Mouse (Mus musculus) frontal cortex, postnatal 36 days (tissue): Measurements from ENCODE around the gene Ugt1a10.
"Not testable (repeated sequence)": the region's sequence is repeated elsewhere in the genome, so short reads cannot be mapped to it uniquely, and the experiment has no call there.

Experiments
- DNase-seq, 2 experiments: peaks; one replicate each; pipeline ENCODE4 v3.0.0; 2022; ENCODE audit warnings: low spot score in 2 of 2

Ugt1a10 gene

GRCm38 (mm10) chr1:88094941-88095492 is 39.8 kb downstream of the Ugt1a10 start, which contains the start of gene Ugt1a7c:
Ugt1a7c (plus strand) TSS chr1:88095062.
- DNase-seq: no peak

DNA sequence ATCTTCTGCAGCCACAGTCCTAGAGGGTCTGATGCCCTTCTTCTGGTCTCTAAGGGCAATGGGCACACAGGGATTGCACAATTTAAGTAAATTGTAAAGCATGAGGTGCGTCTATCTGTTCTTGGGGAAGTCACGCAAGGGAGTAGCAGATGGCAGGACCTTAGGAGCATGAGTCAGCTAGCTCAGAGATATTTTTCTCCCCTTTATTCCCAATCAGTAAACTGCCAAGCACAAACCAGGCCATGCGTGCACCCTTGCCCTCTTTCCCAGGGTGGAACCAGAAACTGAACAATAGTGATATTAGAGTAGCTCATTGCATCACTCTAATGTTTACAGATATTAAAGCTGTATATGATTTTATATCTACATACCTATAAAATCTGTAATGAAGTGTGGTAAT is 43.4 kb downstream of the Ugt1a10 start:
- not testable (repeated sequence) for DNase-seq

- DNase-seq: not testable (repeated sequence)
Observed at GRCm38 (mm10) chr1:88099691-88100090, 44.5 kb downstream of the Ugt1a10 start.

GRCm38 (mm10) chr1:88103019-88103418 is 47.8 kb downstream of the Ugt1a10 start, which contains the start of gene Ugt1a6b:
Ugt1a6b (plus strand) TSS chr1:88103252.
- not testable (repeated sequence) for DNase-seq

DNA sequence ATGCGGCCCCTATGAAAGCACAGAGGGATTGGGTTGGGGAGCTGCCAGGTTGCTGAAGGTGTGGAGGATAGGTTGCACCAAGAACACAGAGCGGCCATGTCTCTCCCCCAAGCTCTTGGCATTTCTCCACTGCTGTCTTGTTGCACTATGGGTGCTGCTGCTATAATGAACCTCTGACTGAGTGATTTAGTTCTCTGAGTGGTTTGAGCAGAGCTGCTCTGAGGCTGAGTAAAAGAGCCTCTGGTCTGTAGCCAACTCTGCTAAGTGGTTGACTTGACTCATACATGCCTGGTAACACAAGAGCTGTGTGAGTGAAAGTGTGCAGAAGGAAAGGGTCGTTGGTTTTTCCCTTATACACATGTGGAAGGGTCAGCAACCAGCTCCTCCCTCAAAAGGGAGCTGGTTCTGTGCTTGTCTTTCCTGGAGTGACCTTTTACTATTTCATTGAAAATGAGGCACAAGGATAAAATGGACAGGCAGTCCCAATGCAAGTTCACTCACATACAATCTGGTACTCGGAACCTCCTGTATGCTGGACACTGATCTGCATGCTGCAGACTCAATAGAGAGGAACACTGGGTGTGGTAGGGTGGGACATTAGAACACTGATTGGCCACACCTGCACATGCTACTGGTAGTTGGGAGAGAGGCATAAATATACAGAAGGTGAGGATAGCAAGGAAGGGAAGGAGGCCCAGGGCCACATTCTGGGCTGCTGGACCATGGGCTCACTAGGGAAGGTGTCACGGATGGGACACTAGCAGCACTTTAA is 48.7 kb downstream of the Ugt1a10 start:
- DNase-seq: not testable (repeated sequence)

- DNase-seq: no peak
Observed at GRCm38 (mm10) chr1:88104667-88105430, 49.7 kb downstream of the Ugt1a10 start.

DNA sequence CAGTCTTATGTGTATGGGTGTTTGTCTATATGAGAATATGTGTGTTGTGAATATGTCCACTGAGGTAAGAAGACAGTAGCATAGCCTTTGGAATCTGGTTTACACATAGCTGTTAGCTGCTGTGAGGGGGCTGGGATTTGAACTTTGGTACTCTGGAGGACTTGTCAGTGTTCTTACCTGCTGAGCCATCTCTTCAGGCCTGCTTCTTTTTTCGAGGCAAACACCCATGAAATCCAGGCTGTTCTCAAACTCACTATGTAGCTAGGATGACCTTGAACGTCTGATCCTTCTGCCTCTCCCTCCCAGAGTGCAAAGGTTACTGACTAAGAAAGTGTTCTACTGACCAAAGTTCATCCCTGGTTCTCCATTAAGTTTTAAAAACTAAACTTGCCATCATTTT is 50.5 kb downstream of the Ugt1a10 start:
- DNase-seq: no peak

DNA sequence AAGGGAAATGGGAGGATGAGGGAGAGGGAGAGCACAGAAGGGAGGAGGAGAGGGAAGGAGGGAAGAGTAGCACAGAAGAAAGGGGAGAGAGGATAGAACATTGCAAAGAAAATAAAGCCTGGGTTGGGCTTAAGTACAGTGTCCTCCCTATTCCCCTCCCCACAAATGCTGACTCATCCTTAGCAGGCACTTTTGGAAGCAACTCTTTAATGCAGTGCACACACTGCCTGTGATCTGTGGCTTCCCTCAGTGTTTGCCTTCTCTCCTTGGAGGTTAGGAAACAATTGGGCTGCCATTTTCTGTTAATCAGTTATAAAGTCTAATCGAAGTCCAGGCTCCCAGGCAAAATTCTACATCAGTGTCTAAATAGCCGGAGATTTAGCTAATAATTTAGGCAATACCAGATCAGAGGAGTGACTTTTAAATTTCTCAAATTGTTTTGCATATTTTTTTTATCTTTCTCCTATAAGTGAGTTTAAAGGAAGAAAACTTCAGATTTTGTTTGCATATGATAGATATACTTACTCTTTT is 53.9 kb downstream of the Ugt1a10 start:
- not testable (repeated sequence) for DNase-seq

DNA sequence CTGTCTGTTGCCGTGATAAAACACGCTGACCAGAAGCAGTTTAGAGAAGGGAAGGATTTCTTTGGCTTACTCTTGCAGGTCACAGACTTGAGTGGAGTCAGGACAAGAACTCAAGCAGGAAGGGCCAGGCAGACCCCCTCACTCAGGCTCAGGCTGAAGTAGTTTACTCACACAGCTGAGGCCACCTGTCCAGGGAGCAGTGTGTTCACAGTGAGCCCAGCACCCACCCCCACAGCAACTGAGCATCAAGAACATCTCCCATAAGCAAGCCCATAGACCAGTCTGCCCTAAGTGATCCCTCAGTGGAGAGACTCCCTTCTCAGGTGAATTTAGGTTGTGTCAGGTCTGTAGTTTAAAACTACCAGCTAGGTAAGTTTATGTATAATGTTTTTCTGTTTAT is 54.4 kb downstream of the Ugt1a10 start:
- not testable (repeated sequence) for DNase-seq

GRCm38 (mm10) chr1:88112769-88113168 is 57.6 kb downstream of the Ugt1a10 start:
- DNase-seq: not testable (repeated sequence)

GRCm38 (mm10) chr1:88120550-88120949 is 65.4 kb downstream of the Ugt1a10 start:
- DNase-seq: not testable (repeated sequence)

GRCm38 (mm10) chr1:88121521-88121920 is 66.3 kb downstream of the Ugt1a10 start:
- not testable (repeated sequence) for DNase-seq

DNA sequence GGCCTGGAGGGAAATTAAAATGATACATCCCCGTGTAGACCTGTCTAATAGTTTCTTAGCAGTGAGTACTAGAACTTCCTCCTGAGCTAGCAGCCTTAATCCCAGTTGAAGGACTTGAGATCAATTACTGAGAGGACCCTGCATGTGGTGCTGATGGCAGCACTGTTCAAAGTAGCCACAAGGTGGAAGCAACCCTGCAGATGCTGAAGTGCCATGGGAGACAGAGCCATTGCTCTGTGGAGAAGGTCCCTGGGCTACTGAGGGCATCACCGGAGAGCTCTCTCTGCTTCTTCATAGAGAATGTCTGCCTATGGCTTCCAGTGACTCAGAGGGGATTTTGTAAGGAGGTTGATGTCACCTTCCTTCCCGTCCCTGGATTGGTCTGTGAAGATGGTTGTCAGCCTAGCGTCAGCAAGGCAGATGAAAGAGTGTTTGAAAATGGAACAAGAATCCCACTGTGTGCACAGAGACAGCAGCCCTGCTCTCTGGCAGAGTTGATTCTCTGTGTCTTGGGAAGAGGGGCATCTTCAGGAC is 70.7 kb downstream of the Ugt1a10 start:
- DNase-seq: not testable (repeated sequence)

DNA sequence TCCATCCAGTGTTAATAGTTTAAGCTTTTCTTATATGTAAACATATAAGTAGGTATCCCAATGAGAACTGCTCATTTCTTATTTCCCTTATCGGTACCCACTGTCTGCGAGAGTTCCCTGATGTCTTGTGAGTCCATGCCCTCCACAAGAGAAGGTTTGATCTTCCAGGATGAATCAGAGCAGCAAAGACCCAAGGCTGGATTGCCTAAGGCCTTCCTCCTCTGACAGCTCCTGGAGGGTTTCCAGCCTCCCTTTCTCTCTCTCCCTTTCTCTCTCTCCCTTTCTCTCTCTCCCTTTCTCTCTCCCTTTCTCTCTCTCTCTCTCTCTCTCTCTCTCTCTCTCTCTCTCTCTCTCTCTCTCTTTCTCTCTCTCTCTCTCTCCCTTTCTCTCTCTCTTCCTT is 73.9 kb downstream of the Ugt1a10 start:
- DNase-seq: not testable (repeated sequence)

DNA sequence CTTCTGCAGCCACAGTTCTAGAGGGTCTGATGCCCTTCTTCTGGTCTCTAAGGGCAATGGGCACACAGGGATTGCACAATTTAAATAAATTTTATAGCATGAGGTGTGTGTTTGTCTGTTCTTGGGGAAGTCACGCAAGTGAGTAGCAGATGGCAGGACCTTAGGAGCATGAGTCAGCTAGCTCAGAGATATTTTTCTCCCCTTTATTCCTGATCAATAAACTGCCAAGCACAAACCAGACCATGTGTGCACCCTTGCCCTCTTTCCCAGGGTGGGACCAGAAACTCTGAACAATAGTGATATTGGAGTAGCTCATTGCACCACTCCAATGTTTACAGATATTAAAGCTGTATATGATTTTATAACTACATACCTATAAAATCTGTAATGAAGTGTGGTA is 75.0 kb downstream of the Ugt1a10 start:
- DNase-seq: not testable (repeated sequence)

GRCm38 (mm10) chr1:88133908-88134456 is 78.8 kb downstream of the Ugt1a10 start:
- no peak for DNase-seq

- not testable (repeated sequence) for DNase-seq
Observed at GRCm38 (mm10) chr1:88134457-88135011, 79.3 kb downstream of the Ugt1a10 start, which contains the start of gene Ugt1a6a. Ugt1a6a (plus strand) TSS chr1:88134809.

DNA sequence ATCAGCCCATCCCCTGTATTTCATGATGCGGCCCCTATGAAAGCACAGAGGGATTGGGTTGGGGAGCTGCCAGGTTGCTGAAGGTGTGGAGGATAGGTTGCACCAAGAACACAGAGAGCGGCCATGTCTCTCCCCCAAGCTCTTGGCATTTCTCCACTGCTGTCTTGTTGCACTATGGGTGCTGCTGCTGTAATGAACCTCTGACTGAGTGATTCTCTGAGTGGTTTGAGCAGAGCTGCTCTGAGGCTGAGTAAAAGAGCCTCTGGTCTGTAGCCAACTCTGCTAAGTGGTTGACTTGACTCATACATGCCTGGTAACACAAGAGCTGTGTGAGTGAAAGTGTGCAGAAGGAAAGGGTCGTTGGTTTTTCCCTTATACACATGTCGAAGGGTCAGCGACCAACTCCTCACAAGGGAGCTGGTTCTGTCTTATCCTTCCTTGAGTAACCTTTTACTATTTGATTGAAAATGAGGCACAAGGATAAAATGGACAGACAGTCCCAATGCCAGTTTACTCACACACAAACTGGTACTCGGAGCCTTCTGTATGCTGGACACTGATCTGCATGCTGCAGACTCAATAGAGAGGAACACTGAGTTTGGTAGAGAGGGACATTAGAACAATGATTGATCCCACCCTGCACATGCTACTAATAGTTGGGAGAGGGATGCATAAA is 80.2 kb downstream of the Ugt1a10 start:
- DNase-seq: not testable (repeated sequence)

DNA sequence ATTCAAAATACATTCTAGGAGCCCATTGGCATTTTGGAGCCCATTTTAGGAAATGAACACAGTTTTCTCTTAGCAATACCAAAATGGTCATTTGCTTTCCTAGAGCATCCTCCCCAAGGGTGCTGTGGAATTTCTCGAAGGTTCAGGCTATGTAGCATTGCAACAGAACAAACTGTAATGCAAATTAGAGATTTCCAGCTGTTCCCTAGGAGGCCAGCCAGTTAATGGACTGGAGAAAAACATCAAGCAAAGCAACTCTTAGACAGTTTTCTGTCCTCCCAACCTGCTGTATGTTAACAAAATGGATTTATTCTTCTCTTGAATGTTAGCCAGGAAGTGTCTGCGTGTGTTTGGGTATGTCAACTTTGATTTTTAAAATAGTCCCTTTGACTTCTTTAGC is 81.5 kb downstream of the Ugt1a10 start:
- DNase-seq: no peak

DNA sequence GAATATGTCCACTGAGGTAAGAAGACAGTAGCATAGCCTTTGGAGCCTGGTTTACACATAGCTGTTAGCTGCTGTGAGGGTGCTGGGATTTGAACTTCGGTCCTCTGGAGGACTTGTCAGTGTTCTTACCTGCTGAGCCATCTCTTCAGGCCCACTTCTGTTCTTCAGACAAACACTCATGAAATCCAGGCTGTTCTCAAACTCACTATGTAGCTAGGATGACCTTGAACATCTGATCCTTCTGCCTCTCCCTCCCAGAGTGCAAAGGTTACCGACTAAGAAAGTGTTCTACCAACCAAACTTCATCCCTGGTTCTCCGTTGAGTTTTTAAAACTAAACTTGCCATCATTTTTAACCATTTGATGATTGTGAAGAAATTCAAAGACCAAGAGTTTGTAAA is 82.1 kb downstream of the Ugt1a10 start:
- DNase-seq: no peak

DNA sequence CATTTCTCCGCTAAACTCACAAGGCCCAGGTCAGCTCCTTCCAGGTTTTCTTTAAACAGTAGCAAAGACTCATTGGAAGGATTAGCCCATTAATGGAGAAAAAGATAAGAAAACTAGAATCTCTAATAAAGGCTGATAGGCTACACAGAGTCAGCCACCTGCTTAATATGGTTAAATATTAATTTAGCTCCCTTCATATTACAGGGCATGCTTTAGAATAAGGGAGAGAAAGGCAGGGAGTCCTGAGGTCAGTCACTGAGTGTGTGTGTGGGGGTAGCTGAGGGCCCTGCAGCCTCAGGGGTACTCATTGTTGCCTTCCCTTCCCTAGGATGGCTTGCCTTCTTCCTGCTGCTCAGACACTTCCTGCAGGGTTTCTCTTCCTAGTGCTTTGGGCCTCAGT is 83.0 kb downstream of the Ugt1a10 start:
- no peak for DNase-seq
